Mouse (Mus musculus): Measurements from ENCODE around the gene Ddx31. TPM values are rescaled to one million over a fixed set of nuclear protein-coding genes. Genes with fewer than 3 reads are reported as not detected.

Gene Ddx31
- polyA plus RNA-seq, 1 experiment from 2014 or later, result 4.2 TPM

DNA sequence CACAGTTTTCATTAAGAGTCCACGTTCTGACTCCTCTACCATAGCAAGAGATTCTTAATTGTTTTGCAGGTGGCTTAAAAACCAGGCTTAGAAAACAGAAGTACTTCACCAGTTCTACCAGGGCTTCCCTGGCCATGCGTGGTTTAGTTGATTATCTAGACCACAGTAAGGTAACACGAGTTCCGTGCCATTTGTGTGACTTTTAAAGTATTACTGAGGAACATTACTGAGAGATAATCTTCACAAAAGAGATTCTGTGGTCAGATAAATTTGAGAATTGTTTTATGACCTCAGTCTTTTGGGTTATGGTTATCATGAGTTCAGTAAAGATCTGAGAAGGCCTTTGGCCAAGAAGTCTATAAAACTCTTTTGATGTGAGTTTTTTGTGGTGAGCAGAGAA lies 19.1 kb downstream of the Ddx31 start:
- Histone ChIP-seq H3K9me3 (ENCODE audit: low read length) (no peaks in the 10 kb centered on the region), H3K4me3 (ENCODE audit: low read depth, low read length) (no peak overlapping the region), H3K36me3 (replicated peaks; ENCODE audit: insufficient read depth, low read length) (peaks cover 60% of the 10 kb centered on the region), H3K27me3 (ENCODE audit: insufficient read depth, low read length) (no peaks in the 10 kb centered on the region), H3K4me2 (ENCODE audit: low read depth, low read length) (no peak overlapping the region), H3K4me1 (ENCODE audit: insufficient read depth) (no peaks in the 10 kb centered on the region), H3K9ac (replicated peaks) (no peak overlapping the region), H3K27ac (ENCODE audit: low read depth) (no peak overlapping the region)
- ATAC-seq (no peak), DNase-seq (no peak)
- TF ChIP-seq CTCF (IDR thresholded peaks at IDR 0.05; ENCODE audit: low read depth) (no peak), EP300 (IDR thresholded peaks at IDR 0.05; ENCODE audit: low read depth) (no peak)
- 72% methylated on average over 4 of the region's 4 CpGs for WGBS (ENCODE audit: insufficient replicate concordance)

DNA sequence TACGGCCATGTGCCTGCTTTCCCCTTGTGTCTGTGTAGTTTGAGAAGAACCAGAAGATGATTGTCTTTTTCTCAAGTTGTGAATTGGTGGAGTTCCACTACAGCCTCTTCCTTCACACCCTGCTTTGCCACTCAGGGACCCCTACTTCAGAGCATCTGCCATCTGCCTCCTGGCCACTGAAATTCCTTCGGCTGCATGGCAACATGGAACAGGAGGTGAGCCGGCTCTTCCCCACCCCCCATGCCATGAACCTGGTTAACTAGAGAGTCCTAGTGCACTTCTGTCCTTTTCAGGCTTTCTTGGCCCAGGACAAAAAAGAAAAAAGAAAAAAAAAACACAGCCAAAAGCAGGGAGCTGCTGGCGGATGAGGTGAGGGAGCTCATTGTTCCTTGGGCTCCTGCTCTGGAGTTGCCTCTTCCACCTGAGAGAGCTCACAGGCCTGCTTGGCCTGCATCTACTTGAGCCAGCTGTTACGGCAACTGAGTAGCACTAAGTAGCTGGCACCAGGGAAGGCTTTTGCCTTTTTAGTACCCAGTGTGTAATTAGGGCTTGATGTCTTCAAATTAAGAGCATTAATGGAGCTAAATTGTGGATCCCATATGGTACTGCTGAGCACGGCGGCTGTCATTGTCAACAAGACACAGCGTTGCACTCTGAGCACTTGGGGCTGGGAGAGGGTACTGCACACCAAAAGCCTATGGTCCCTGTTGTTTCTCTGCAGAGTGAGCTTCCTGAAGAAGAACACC lies 20.6 kb downstream of the Ddx31 start:
- H3K4me3 ChIP-seq (ENCODE audit: low read depth, low read length), result no peak overlapping the region
- TF ChIP-seq EP300 (IDR thresholded peaks at IDR 0.05; ENCODE audit: low read depth) (no peak), CTCF (IDR thresholded peaks at IDR 0.05; ENCODE audit: low read depth) (no peak)
- WGBS (ENCODE audit: insufficient replicate concordance), result 89% methylated on average over 8 of the region's 8 CpGs
- peaks cover 59% of the 10 kb centered on the region for H3K36me3 ChIP-seq (replicated peaks; ENCODE audit: insufficient read depth, low read length)
- no peaks in the 10 kb centered on the region for H3K27me3 ChIP-seq (ENCODE audit: insufficient read depth, low read length)
- H3K4me2 ChIP-seq (ENCODE audit: low read depth, low read length), result no peak overlapping the region
- DNase-seq (no peak), ATAC-seq (no peak)
- no peak overlapping the region for H3K27ac ChIP-seq (ENCODE audit: low read depth)
- H3K4me1 ChIP-seq (ENCODE audit: insufficient read depth), result no peaks in the 10 kb centered on the region
- no peak overlapping the region for H3K9ac ChIP-seq (replicated peaks)
- no peaks in the 10 kb centered on the region for H3K9me3 ChIP-seq (ENCODE audit: low read length)

DNA sequence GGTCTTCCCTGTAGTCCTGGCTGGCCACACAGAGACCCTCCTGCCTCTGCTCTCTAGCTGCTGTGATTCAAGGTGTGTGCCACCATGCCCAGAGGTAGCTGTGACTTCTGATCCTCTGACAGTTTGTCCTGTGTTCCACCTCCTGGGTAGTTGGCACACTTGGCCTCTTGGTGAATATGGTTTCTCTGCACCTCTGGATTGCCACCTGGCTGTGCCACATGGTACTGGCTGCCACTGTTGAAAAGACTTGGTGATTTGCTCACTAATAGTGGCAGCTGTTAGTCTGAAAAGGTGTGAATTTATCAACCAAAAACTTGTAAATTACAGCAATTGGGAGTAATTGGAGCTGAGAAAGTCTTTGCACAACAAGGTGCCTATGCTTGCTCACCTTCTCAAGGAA lies 23.7 kb downstream of the Ddx31 start:
- no peaks in the 10 kb centered on the region for H3K27me3 ChIP-seq (ENCODE audit: insufficient read depth, low read length)
- no peak for DNase-seq
- no peak overlapping the region for H3K27ac ChIP-seq (ENCODE audit: low read depth)
- H3K4me2 ChIP-seq (ENCODE audit: low read depth, low read length), result no peak overlapping the region
- H3K9me3 ChIP-seq (ENCODE audit: low read length), result no peaks in the 10 kb centered on the region
- no peak overlapping the region for H3K9ac ChIP-seq (replicated peaks)
- peaks cover 55% of the 10 kb centered on the region for H3K36me3 ChIP-seq (replicated peaks; ENCODE audit: insufficient read depth, low read length)
- no peak overlapping the region for H3K4me3 ChIP-seq (ENCODE audit: low read depth, low read length)
- peak; percentile 40 for TF ChIP-seq CTCF (IDR thresholded peaks at IDR 0.05; ENCODE audit: low read depth)
- no peak for TF ChIP-seq EP300 (IDR thresholded peaks at IDR 0.05; ENCODE audit: low read depth)
- no peaks in the 10 kb centered on the region for H3K4me1 ChIP-seq (ENCODE audit: insufficient read depth)
- ATAC-seq, result no peak

DNA sequence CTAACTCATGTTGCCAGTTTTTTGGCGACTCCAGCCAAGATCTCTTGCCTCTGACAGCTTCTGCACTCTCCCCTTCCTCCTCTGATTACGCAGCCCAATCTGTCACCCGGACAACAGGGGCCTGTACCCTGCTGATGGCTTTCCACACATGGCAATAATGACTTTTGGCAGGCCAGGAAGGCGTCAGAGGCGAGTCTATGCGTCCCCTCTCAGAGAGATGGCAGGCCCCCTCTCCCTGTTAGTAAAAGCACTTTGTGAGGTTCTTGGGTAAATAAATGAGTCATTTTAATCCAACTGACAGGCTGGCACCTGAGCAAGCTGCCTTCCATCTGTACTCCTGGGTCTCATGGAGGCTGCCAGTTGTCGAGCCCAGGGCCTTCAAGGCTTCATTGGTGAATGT lies 27.3 kb downstream of the Ddx31 start:
- Histone ChIP-seq H3K27ac (ENCODE audit: low read depth) (no peak overlapping the region), H3K36me3 (replicated peaks; ENCODE audit: insufficient read depth, low read length) (peaks cover 28% of the 10 kb centered on the region), H3K4me3 (ENCODE audit: low read depth, low read length) (no peak overlapping the region), H3K4me2 (ENCODE audit: low read depth, low read length) (no peak overlapping the region), H3K4me1 (ENCODE audit: insufficient read depth) (no peaks in the 10 kb centered on the region), H3K9me3 (ENCODE audit: low read length) (no peaks in the 10 kb centered on the region), H3K27me3 (ENCODE audit: insufficient read depth, low read length) (no peaks in the 10 kb centered on the region), H3K9ac (replicated peaks) (no peak overlapping the region)
- no peak for DNase-seq
- TF ChIP-seq EP300 (IDR thresholded peaks at IDR 0.05; ENCODE audit: low read depth), result no peak
- no peak for TF ChIP-seq CTCF (IDR thresholded peaks at IDR 0.05; ENCODE audit: low read depth)
- ATAC-seq, result no peak
- WGBS (ENCODE audit: insufficient replicate concordance), result 73% methylated on average over 7 of the region's 7 CpGs

DNA sequence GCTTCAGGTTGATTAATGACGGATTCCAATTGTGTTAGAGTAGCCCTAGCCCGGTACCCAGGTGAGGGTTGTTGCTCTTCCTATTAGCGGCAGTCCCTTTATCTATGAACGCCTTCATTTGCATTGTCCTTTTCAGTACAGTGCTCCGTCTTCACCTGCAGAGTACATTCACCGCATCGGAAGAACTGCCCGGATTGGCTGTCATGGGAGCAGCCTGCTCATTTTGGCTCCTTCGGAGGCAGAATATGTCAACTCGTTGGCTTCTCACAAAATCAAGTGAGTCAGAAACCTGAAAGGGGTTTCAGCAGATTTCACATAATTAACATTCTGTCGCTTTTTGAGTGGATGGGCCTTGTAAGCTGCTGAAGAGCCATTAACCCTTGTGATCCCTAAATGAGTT lies 35.3 kb downstream of the Ddx31 start:
- H3K4me3 ChIP-seq (ENCODE audit: low read depth, low read length), result no peak overlapping the region
- DNase-seq (no peak), ATAC-seq (no peak)
- H3K36me3 ChIP-seq (replicated peaks; ENCODE audit: insufficient read depth, low read length), result peaks cover 50% of the 10 kb centered on the region
- H3K4me2 ChIP-seq (ENCODE audit: low read depth, low read length), result no peak overlapping the region
- no peaks in the 10 kb centered on the region for H3K27me3 ChIP-seq (ENCODE audit: insufficient read depth, low read length)
- TF ChIP-seq EP300 (IDR thresholded peaks at IDR 0.05; ENCODE audit: low read depth), result no peak
- H3K27ac ChIP-seq (ENCODE audit: low read depth), result no peak overlapping the region
- H3K9me3 ChIP-seq (ENCODE audit: low read length), result no peaks in the 10 kb centered on the region
- no peak overlapping the region for H3K9ac ChIP-seq (replicated peaks)
- 91% methylated on average over 11 of the region's 11 CpGs for WGBS (ENCODE audit: insufficient replicate concordance)
- no peaks in the 10 kb centered on the region for H3K4me1 ChIP-seq (ENCODE audit: insufficient read depth)

DNA sequence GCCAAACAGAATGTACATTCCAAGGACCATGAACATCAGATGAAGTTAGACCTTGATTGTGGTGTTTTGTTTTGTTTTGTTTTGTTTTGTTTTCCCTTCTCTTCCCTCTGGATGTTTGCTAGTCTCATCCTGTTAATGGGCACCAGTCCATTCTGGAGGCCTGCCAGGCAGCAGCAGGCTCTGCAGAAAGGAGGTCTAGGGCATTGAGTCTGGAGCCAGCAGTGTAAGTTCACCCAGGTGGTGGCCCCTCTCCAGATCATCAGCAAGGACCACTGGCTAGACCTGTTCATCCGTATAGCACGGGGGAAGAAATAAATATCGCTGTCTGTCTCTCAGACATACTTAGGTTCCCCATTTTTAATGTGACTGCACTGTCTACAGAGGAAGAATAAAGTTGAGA lies 41.1 kb downstream of the Ddx31 start:
- no peak for DNase-seq

More for the DNA sequence above, 41.1 kb downstream of the Ddx31 start:
- WGBS (ENCODE audit: insufficient replicate concordance), result 80% methylated on average over 3 of the region's 3 CpGs
- no peak overlapping the region for H3K4me2 ChIP-seq (ENCODE audit: low read depth, low read length)
- no peaks in the 10 kb centered on the region for H3K27me3 ChIP-seq (ENCODE audit: insufficient read depth, low read length)
- H3K9ac ChIP-seq (replicated peaks), result no peak overlapping the region
- H3K9me3 ChIP-seq (ENCODE audit: low read length), result no peaks in the 10 kb centered on the region
- ATAC-seq, result no peak
- H3K36me3 ChIP-seq (replicated peaks; ENCODE audit: insufficient read depth, low read length), result peaks cover 35% of the 10 kb centered on the region
- TF ChIP-seq EP300 (IDR thresholded peaks at IDR 0.05; ENCODE audit: low read depth) (no peak), CTCF (IDR thresholded peaks at IDR 0.05; ENCODE audit: low read depth) (no peak)
- no peak overlapping the region for H3K4me3 ChIP-seq (ENCODE audit: low read depth, low read length)
- H3K4me1 ChIP-seq (ENCODE audit: insufficient read depth), result no peaks in the 10 kb centered on the region
- no peak overlapping the region for H3K27ac ChIP-seq (ENCODE audit: low read depth)
